Mouse (Mus musculus) WW6 (cell line): ENCODE results near the gene Adam17.
A peak's percentile ranks its signal among the peaks of the same experiment; 100 is the strongest.

Experiments
- DNase-seq: peaks from one replicate; pipeline ENCODE4 v3.0.0-alpha.2; 2013; ENCODE audit warnings: low read depth, low spot score

The Adam17 gene

GRCm38 (mm10) chr12:21362686-21363085 is 10.7 kb downstream of the Adam17 start:
- no peak for DNase-seq

GRCm38 (mm10) chr12:21353681-21354080 is 19.8 kb downstream of the Adam17 start:
- DNase-seq, result no peak

GRCm38 (mm10) chr12:21350113-21350876 is 23.1 kb downstream of the Adam17 start:
- no peak for DNase-seq

GRCm38 (mm10) chr12:21346972-21347371 is 26.5 kb downstream of the Adam17 start:
- DNase-seq, result no peak

GRCm38 (mm10) chr12:21340674-21341073 is 32.8 kb downstream of the Adam17 start:
- DNase-seq, result no peak

- no peak for DNase-seq
Measured at GRCm38 (mm10) chr12:21337171-21337570, 36.3 kb downstream of the Adam17 start.

- DNase-seq, result no peak
Measured at GRCm38 (mm10) chr12:21335869-21336268, 37.6 kb downstream of the Adam17 start.

GRCm38 (mm10) chr12:21333766-21334165 is 39.7 kb downstream of the Adam17 start:
- DNase-seq, result no peak

- DNase-seq, result no peak
Measured at GRCm38 (mm10) chr12:21333021-21333420, 40.4 kb downstream of the Adam17 start.

GRCm38 (mm10) chr12:21331711-21332110 is 41.7 kb downstream of the Adam17 start:
- DNase-seq, result no peak

- no peak for DNase-seq
Measured at GRCm38 (mm10) chr12:21330961-21331576, 42.4 kb downstream of the Adam17 start.

- no peak for DNase-seq
Measured at GRCm38 (mm10) chr12:21329661-21330400, 43.6 kb downstream of the Adam17 start.

- no peak for DNase-seq
Measured at GRCm38 (mm10) chr12:21326325-21326724, 47.1 kb downstream of the Adam17 start.

- DNase-seq, result no peak
Measured at GRCm38 (mm10) chr12:21325266-21325665, 48.2 kb downstream of the Adam17 start.

- no peak for DNase-seq
Measured at GRCm38 (mm10) chr12:21324101-21324500, 49.3 kb downstream of the Adam17 start.

GRCm38 (mm10) chr12:21322856-21323255 is 50.6 kb downstream of the Adam17 start:
- DNase-seq, result no peak

GRCm38 (mm10) chr12:21322296-21322695 is 51.1 kb downstream of the Adam17 start:
- DNase-seq, result no peak

GRCm38 (mm10) chr12:21321170-21321569 is 52.3 kb downstream of the Adam17 start:
- DNase-seq, result no peak

GRCm38 (mm10) chr12:21320317-21320716 is 53.1 kb downstream of the Adam17 start:
- DNase-seq, result no peak

GRCm38 (mm10) chr12:21318143-21318895 is 55.1 kb downstream of the Adam17 start:
- DNase-seq, result peak; percentile 46

GRCm38 (mm10) chr12:21316869-21317265 is 56.6 kb downstream of the Adam17 start:
- DNase-seq, result no peak
